Mouse (Mus musculus): ENCODE results near the gene Pram1. TPM values are rescaled to one million over a fixed set of nuclear protein-coding genes. Genes with fewer than 3 reads are reported as not detected.

Pram1 gene
- polyA plus RNA-seq, 1 experiment from 2014 or later: 4.2 TPM

Other genes with a start within 250 kb of the Pram1 start
- gene Zfp101, start 243.4 kb upstream of the Pram1 start, polyA plus RNA-seq (2015; fragmentation: Nextera tagmentation; extraction: Ambion mirVana): 5.9 and 6.4 TPM in 2 replicates
- gene Actl9, start 205.2 kb upstream of the Pram1 start, polyA plus RNA-seq (2015; fragmentation: Nextera tagmentation; extraction: Ambion mirVana): not detected in 2 replicates
- 5.4 and 7.1 TPM in 2 replicates for gene Adamts10, start 113.9 kb upstream of the Pram1 start, polyA plus RNA-seq (2015; fragmentation: Nextera tagmentation; extraction: Ambion mirVana)
- 11.9 and 12.3 TPM in 2 replicates for gene Myo1f, start 82.3 kb upstream of the Pram1 start, polyA plus RNA-seq (2015; fragmentation: Nextera tagmentation; extraction: Ambion mirVana)
- 16.9 and 18.2 TPM in 2 replicates for gene Zfp414, start 9.0 kb upstream of the Pram1 start, polyA plus RNA-seq (2015; fragmentation: Nextera tagmentation; extraction: Ambion mirVana)
- gene Hnrnpm, start 48.8 kb downstream of the Pram1 start, polyA plus RNA-seq (2015; fragmentation: Nextera tagmentation; extraction: Ambion mirVana): 117 and 122 TPM in 2 replicates
- gene March2, start 80.6 kb downstream of the Pram1 start, polyA plus RNA-seq (2015; fragmentation: Nextera tagmentation; extraction: Ambion mirVana): 274 and 311 TPM in 2 replicates
- gene Rab11b, start 122.5 kb downstream of the Pram1 start, polyA plus RNA-seq (2015; fragmentation: Nextera tagmentation; extraction: Ambion mirVana): 111 and 116 TPM in 2 replicates
- gene Angptl4, start 143.8 kb downstream of the Pram1 start, polyA plus RNA-seq (2015; fragmentation: Nextera tagmentation; extraction: Ambion mirVana): 23.0 and 27.6 TPM in 2 replicates
- 10.4 and 12.8 TPM in 2 replicates for gene Kank3, start 172.5 kb downstream of the Pram1 start, polyA plus RNA-seq (2015; fragmentation: Nextera tagmentation; extraction: Ambion mirVana)
- 356 and 444 TPM in 2 replicates for gene Rps28, start 186.5 kb downstream of the Pram1 start, polyA plus RNA-seq (2015; fragmentation: Nextera tagmentation; extraction: Ambion mirVana)
- 240 and 251 TPM in 2 replicates for gene Ndufa7, start 186.5 kb downstream of the Pram1 start, polyA plus RNA-seq (2015; fragmentation: Nextera tagmentation; extraction: Ambion mirVana)
- gene Cd320, start 205.0 kb downstream of the Pram1 start, polyA plus RNA-seq (2015; fragmentation: Nextera tagmentation; extraction: Ambion mirVana): 14.4 and 14.7 TPM in 2 replicates
- not detected in 2 replicates for gene Gm7029, start 235.8 kb downstream of the Pram1 start, polyA plus RNA-seq (2015; fragmentation: Nextera tagmentation; extraction: Ambion mirVana)